Mouse (Mus musculus) heart, embryonic 10.5 days (tissue): ENCODE data around the gene 4931428L18Rik. TPM values are rescaled to one million over a fixed set of nuclear protein-coding genes. Genes with fewer than 3 reads are reported as not detected.
"Not testable (repeated sequence)": the region's sequence is repeated elsewhere in the genome, so short reads cannot be mapped to it uniquely, and the experiment has no call there.

Source experiments
- DNase-seq: peaks from one replicate; pipeline ENCODE4 v3.0.0-alpha.2; 2017; ENCODE audit warnings: low spot score
- H3K27ac ChIP-seq: fragments of 300-500 bp; sonication (generic); 2 replicates; pipeline ENCODE4 v1.5.1; 2016; ENCODE audit warnings: mild to moderate bottlenecking
- H3K27me3 ChIP-seq: fragments of 300-500 bp; sonication (generic); 2 replicates; pipeline ENCODE4 v1.6.1; 2016; ENCODE audit warnings: mild to moderate bottlenecking; ENCODE audit not compliant: poor library complexity, insufficient read depth, severe bottlenecking
- H3K36me3 ChIP-seq: fragments of 300-500 bp; sonication (generic); 2 replicates; pipeline ENCODE4 v1.6.1; 2016; ENCODE audit warnings: mild to moderate bottlenecking, moderate library complexity
- H3K4me1 ChIP-seq: fragments of 300-500 bp; sonication (generic); 2 replicates; pipeline ENCODE4 v1.6.1; 2016; ENCODE audit warnings: mild to moderate bottlenecking
- H3K4me3 ChIP-seq: fragments of 300-500 bp; sonication (generic); 2 replicates; pipeline ENCODE4 v1.5.1; 2016; ENCODE audit warnings: mild to moderate bottlenecking, moderate library complexity
- H3K9me3 ChIP-seq: fragments of 300-500 bp; sonication (generic); 2 replicates; pipeline ENCODE4 v1.6.1; 2016; ENCODE audit warnings: mild to moderate bottlenecking, moderate library complexity
- WGBS: fragments of 180-500 bp; shearing (Covaris S2); methylation state at CpG from one replicate; pipeline ENCODE4 v1.1.7; 2016; 5-methylcytosine and 5-hydroxymethylcytosine counted together
- polyA plus RNA-seq: library from polyadenylated mRNA; unstranded; fragments of >200 nt; fragmentation: Nextera tagmentation; extraction: Ambion mirVana; gene quantifications from 2 replicates; pipeline ENCODE4 v1.2.1, GENCODE M21; 2016

4931428L18Rik gene
- polyA plus RNA-seq, 1 experiment from 2014 or later, result not detected

DNA sequence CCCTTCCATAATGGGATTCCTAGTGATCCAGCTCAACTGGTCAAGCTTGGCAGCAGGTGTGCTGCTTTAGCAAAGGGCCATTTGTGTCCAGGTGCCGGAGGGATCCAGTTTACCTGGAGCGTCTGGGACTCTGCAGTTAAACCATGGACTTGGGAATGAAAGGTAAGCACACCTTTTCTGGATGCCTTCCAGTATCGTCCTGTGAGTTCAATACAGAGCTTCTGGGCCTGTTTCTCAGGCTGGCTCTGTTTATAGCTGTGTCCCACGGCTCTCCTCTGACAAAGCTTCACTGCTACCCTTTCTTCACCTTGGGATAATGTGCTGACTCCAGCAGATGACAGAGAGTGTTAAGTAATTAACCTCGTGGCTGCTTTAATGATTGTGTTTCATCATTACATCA lies 205.1 kb downstream of the 4931428L18Rik start:
- DNase-seq, result no peak
- Histone ChIP-seq H3K36me3 (no peaks in the 10 kb centered on the region), H3K4me3 (no peak overlapping the region), H3K27ac (no peak overlapping the region), H3K27me3 (no peaks in the 10 kb centered on the region), H3K4me1 (no peaks in the 10 kb centered on the region), H3K9me3 (no peaks in the 10 kb centered on the region)
- WGBS, result 74% methylated on average over 5 of the region's 5 CpGs

GRCm38 (mm10) chr1:31016068-31016467 lies 206.4 kb downstream of the 4931428L18Rik start:
- Histone ChIP-seq H3K36me3 (no peaks in the 10 kb centered on the region), H3K4me3 (no peak overlapping the region), H3K27ac (no peak overlapping the region), H3K9me3 (no peaks in the 10 kb centered on the region), H3K4me1 (no peaks in the 10 kb centered on the region), H3K27me3 (no peaks in the 10 kb centered on the region)
- 81% methylated on average over 6 of the region's 6 CpGs for WGBS
- no peak for DNase-seq

GRCm38 (mm10) chr1:31015261-31015660 lies 207.2 kb downstream of the 4931428L18Rik start:
- 59% methylated on average over 2 of the region's 2 CpGs for WGBS
- Histone ChIP-seq H3K4me1 (no peaks in the 10 kb centered on the region), H3K27me3 (no peaks in the 10 kb centered on the region), H3K36me3 (no peaks in the 10 kb centered on the region), H3K27ac (no peak overlapping the region), H3K4me3 (no peak overlapping the region), H3K9me3 (no peaks in the 10 kb centered on the region)
- DNase-seq, result no peak

DNA sequence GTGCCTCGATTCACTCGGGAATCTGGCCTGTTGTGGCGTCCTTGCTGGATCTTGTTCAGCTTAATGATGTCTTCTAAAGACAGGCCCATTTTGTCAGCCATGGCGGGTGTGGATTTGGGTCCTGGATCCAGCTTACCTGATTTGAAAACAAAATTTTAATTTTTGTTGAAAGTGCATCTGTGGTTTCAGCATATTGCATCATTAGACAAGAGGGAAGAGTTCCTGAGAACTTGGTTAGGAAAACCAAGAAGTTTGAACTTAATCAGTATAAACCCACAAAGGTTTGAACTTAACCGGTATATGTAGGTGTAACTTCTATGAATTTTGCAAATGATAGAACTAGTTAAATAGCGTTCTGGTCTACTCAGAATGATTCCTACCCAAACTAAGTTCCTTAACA lies 244.6 kb downstream of the 4931428L18Rik start, which contains the start of gene AC153137.1:
TSS of gene AC153137.1 (minus strand) at position 101 of the 400 bp plus-strand sequence.
- not testable (repeated sequence) for H3K4me1 ChIP-seq, H3K4me3 ChIP-seq, DNase-seq, H3K27ac ChIP-seq, H3K9me3 ChIP-seq, H3K27me3 ChIP-seq, H3K36me3 ChIP-seq
- WGBS, result 79% methylated on average over 6 of the region's 6 CpGs

- H3K27ac ChIP-seq, H3K4me1 ChIP-seq, H3K9me3 ChIP-seq, H3K27me3 ChIP-seq, DNase-seq, H3K4me3 ChIP-seq, H3K36me3 ChIP-seq: not testable (repeated sequence)
- WGBS, result 87% methylated on average over 7 of the region's 7 CpGs
Measured at GRCm38 (mm10) chr1:30977239-30977638, 245.2 kb downstream of the 4931428L18Rik start.

- WGBS, result 76% methylated on average over 2 of the region's 2 CpGs
- Histone ChIP-seq H3K4me3 (no peak overlapping the region), H3K36me3 (no peaks in the 10 kb centered on the region), H3K4me1 (peaks cover 6% of the 10 kb centered on the region; the same call in 1 of the 2 replicates), H3K27ac (no peak overlapping the region), H3K9me3 (no peaks in the 10 kb centered on the region), H3K27me3 (no peaks in the 10 kb centered on the region)
- DNase-seq, result no peak
Measured at GRCm38 (mm10) chr1:30951795-30952194, 270.7 kb downstream of the 4931428L18Rik start.

- WGBS, result 53% methylated on average over 5 of the region's 5 CpGs
- no peak for DNase-seq
Measured at GRCm38 (mm10) chr1:30950456-30950835, 272.0 kb downstream of the 4931428L18Rik start.

GRCm38 (mm10) chr1:30949710-30950455 lies 272.6 kb downstream of the 4931428L18Rik start:
- H3K36me3 ChIP-seq, result peaks cover 5% of the 10 kb centered on the region
- no peaks in the 10 kb centered on the region for H3K9me3 ChIP-seq
- WGBS, result under 1% methylated on average over 65 of the region's 66 CpGs
- peak overlapping the region; percentile 100 for H3K27ac ChIP-seq
- H3K4me3 ChIP-seq, result peak overlapping the region; percentile 97
- DNase-seq, result peak; percentile 96
- H3K4me1 ChIP-seq, result peaks cover 6% of the 10 kb centered on the region; the same call in 1 of the 2 replicates
- no peaks in the 10 kb centered on the region for H3K27me3 ChIP-seq

More at GRCm38 (mm10) chr1:30950456-30950835, 272.0 kb downstream of the 4931428L18Rik start:
- H3K4me1 ChIP-seq, result peaks cover 6% of the 10 kb centered on the region; the same call in 1 of the 2 replicates
- no peaks in the 10 kb centered on the region for H3K27me3 ChIP-seq
- H3K4me3 ChIP-seq, result peak overlapping the region; percentile 97
- peak overlapping the region; percentile 100 for H3K27ac ChIP-seq
- no peaks in the 10 kb centered on the region for H3K9me3 ChIP-seq
- no peaks in the 10 kb centered on the region for H3K36me3 ChIP-seq

- DNase-seq, result peak; percentile 86
- H3K27ac ChIP-seq, result peak overlapping the region; percentile 100
- H3K4me1 ChIP-seq, result peaks cover 6% of the 10 kb centered on the region; the same call in 1 of the 2 replicates
- no peaks in the 10 kb centered on the region for H3K27me3 ChIP-seq
- under 1% methylated on average over 67 of the region's 85 CpGs for WGBS
- H3K36me3 ChIP-seq, result peaks cover 13% of the 10 kb centered on the region
- peak overlapping the region; percentile 97 for H3K4me3 ChIP-seq
- no peaks in the 10 kb centered on the region for H3K9me3 ChIP-seq
Measured at GRCm38 (mm10) chr1:30948950-30949639, 273.4 kb downstream of the 4931428L18Rik start.

DNA sequence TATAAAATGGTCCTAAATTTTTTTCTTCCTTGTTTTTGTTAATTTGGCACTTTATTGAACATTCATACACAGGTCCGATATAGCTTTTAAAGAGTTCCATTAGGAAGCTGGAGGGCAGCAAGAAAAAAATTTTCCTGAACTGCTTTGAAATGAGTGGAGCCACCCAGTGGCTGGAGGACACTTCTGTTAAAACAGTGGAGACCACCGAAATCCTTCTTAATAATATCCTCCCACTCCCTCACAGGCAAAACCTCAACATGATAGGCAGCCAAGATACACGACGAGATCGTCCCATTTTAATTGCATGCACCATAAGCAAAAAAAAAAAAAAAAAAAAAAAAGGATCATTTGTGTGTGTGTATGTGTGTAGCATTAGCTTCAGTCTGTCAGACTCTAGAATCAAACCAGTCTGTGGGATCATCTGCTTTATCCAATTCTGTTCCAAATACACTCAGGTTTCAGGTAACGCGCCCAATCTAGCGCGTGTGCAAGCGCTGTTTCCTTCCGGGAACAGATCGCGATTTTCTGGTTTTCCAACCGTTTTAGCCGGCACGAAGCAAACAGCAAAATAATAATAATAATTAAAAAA lies 274.0 kb downstream of the 4931428L18Rik start:
- DNase-seq, result peak; percentile 76
- peak overlapping the region; percentile 97 for H3K4me3 ChIP-seq
- WGBS, result under 1% methylated on average over 16 of the region's 16 CpGs
- peaks cover 6% of the 10 kb centered on the region; the same call in 1 of the 2 replicates for H3K4me1 ChIP-seq
- H3K36me3 ChIP-seq, result peaks cover 19% of the 10 kb centered on the region
- H3K27me3 ChIP-seq, result no peaks in the 10 kb centered on the region
- no peaks in the 10 kb centered on the region for H3K9me3 ChIP-seq
- H3K27ac ChIP-seq, result peak overlapping the region; percentile 100
